Mouse (Mus musculus) erythroblast, embryonic 14.5 days (primary cell): ENCODE data around the gene Olfr110.

ENCODE experiments used
- GATA1 ChIP-seq: IDR thresholded peaks from 2 replicates; pipeline ENCODE4 v1.6.1; 2012; ENCODE audit warnings: low read length, inconsistent platforms, mixed read lengths
- TAL1 ChIP-seq: IDR thresholded peaks from 3 replicates; pipeline ENCODE4 v1.6.1; 2012; ENCODE audit warnings: low read length, inconsistent platforms, mixed read lengths

DNA sequence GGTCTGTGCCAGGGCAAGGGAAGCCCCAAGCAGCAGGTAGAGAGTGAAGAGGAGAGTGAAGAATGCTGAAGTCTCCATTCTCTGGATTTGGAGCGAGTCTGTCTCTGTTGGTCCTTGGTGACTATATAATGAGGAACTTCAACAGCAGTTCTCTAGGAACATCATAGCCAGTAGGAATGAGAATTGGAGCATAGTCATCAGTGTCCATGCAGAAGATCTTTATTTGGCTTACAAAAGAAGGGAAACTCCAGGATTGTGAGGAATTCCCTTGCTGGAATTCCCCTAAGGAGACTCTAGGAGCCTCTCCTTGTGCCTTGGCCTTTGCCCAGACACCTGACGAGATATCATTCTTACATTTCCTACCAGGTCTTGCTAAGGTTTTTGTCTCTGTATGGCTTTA is 8.8 kb upstream of the Olfr110 start, which contains the start of gene H2-M2:
- TF ChIP-seq GATA1, result no peak
- no peak for TF ChIP-seq TAL1
